Mouse (Mus musculus): Measurements from ENCODE around the gene D430041D05Rik. TPM values are rescaled to one million over a fixed set of nuclear protein-coding genes. Genes with fewer than 3 reads are reported as not detected.

The D430041D05Rik gene
- total and polyA plus RNA-seq, 2 experiments from 2014 or later = 7.6 to 45.8 TPM

DNA sequence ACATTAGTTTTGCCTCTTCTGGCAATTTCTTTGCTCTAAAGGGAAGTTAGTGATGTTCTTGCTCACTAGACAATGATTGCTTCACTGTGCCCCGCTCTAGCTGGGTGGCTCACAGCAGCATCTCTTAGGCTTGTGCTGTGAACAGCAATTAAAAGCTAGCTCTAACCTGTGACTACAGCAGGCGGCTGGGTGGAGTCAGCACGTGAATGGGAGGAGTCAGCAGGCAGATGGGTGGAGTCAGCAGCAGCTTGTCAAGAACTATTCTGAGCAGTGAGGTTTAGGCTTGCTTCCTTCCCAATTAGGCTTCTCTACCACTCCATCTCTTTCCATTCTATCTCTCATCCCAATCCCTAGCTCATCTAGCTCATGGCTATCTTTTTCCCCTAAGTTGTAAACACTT lies 213.5 kb downstream of the D430041D05Rik start:
- ATAC-seq = no peak
- no peaks in the 10 kb centered on the region for H3K9me3 ChIP-seq (ENCODE audit: low read length)
- WGBS = 47% methylated on average over 3 of the region's 3 CpGs

DNA sequence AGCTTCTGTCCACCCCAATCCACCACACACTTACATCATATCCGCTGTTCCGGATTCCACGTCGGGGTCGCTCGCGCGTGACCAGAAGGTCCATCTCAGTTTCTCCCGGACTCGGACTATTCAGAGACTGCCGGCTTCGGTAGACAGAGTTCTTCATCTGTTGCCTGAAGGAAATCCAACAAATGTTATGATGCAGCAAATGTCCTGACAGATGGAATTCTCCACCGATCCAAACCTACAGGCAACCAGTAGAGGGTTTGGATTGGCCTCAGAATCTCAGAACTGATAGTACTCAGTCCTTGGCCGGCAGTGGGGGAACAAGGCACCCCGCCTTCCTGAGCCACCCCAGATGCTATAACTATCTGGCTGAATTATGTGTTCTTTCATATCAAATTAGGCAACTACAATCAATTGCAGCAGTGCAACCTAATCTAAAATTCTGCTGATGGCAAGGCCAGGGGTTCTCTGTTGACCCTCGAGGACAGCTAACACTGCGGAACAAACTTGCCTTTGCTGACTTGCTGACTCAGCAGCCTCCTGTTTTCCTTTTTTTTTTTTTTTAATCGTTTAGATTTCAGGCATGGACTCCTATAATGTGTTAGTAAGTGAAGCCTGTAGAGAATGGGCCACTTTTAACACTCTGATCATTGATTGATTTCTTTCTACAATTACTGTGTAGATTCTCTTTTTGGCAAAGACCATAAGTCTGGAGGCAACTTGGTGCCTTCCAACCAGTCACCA lies 218.2 kb downstream of the D430041D05Rik start:
- ATAC-seq (no peak), DNase-seq (ENCODE audit: low spot score) (no peak)
- no peaks in the 10 kb centered on the region for H3K4me1 ChIP-seq (ENCODE audit: insufficient read depth, low read length)
- WGBS = 87% methylated on average over 18 of the region's 18 CpGs
- no peak for TF ChIP-seq CTCF (IDR thresholded peaks at IDR 0.05; ENCODE audit: low read depth)
- no peak overlapping the region for H3K4me2 ChIP-seq (ENCODE audit: low read depth, low read length)
- no peak overlapping the region for H3K27ac ChIP-seq
- H3K27me3 ChIP-seq (ENCODE audit: insufficient read depth, low read length) = no peaks in the 10 kb centered on the region
- H3K9me3 ChIP-seq (ENCODE audit: low read length) = no peaks in the 10 kb centered on the region
- H3K4me3 ChIP-seq (ENCODE audit: low read length) = no peak overlapping the region
- H3K9ac ChIP-seq (replicated peaks; ENCODE audit: low read length) = no peak overlapping the region
- H3K36me3 ChIP-seq (ENCODE audit: insufficient read depth, low read length) = 0 out of 2 replicates have a peak, but pooled peaks cover 3% of the 10 kb centered on the region

More for the DNA sequence above, 213.5 kb downstream of the D430041D05Rik start:
- DNase-seq (ENCODE audit: low spot score) = no peak
- TF ChIP-seq CTCF (IDR thresholded peaks at IDR 0.05; ENCODE audit: low read depth) = no peak
- Histone ChIP-seq H3K4me3 (ENCODE audit: low read length) (no peak overlapping the region), H3K4me2 (ENCODE audit: low read depth, low read length) (no peak overlapping the region), H3K4me1 (ENCODE audit: insufficient read depth, low read length) (no peaks in the 10 kb centered on the region), H3K9ac (replicated peaks; ENCODE audit: low read length) (no peak overlapping the region), H3K27ac (no peak overlapping the region), H3K27me3 (ENCODE audit: insufficient read depth, low read length) (no peaks in the 10 kb centered on the region), H3K36me3 (ENCODE audit: insufficient read depth, low read length) (no peaks in the 10 kb centered on the region)

DNA sequence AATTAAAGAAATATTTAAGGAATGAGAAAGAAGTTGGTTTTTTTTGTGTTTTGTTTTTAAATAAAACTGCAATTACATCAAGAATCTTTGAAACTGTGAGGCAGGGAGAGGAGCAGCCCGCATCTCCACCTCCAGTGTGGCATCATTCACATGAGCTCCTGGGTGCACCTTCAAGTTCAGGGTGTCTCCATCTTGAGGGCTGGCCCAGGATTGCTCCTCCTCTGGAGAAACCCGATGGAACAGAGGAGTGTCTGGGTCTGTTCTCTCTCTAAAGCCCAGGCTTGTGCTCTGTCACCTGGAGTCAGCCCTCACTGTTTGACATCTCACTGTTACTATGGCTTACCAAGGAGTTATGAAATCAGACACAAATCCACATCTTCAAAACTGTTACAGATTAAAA lies 219.1 kb downstream of the D430041D05Rik start:
- H3K4me1 ChIP-seq (ENCODE audit: insufficient read depth, low read length) = no peaks in the 10 kb centered on the region
- 0 out of 2 replicates have a peak, but pooled peaks cover 3% of the 10 kb centered on the region for H3K36me3 ChIP-seq (ENCODE audit: insufficient read depth, low read length)
- DNase-seq (ENCODE audit: low spot score) (no peak), ATAC-seq (no peak)
- no peak overlapping the region for H3K4me3 ChIP-seq (ENCODE audit: low read length)
- WGBS = 74% methylated on average over 2 of the region's 2 CpGs
- H3K4me2 ChIP-seq (ENCODE audit: low read depth, low read length) = no peak overlapping the region
- no peak overlapping the region for H3K9ac ChIP-seq (replicated peaks; ENCODE audit: low read length)
- TF ChIP-seq CTCF (IDR thresholded peaks at IDR 0.05; ENCODE audit: low read depth) = no peak
- no peak overlapping the region for H3K27ac ChIP-seq
- H3K27me3 ChIP-seq (ENCODE audit: insufficient read depth, low read length) = no peaks in the 10 kb centered on the region
- H3K9me3 ChIP-seq (ENCODE audit: low read length) = no peaks in the 10 kb centered on the region

DNA sequence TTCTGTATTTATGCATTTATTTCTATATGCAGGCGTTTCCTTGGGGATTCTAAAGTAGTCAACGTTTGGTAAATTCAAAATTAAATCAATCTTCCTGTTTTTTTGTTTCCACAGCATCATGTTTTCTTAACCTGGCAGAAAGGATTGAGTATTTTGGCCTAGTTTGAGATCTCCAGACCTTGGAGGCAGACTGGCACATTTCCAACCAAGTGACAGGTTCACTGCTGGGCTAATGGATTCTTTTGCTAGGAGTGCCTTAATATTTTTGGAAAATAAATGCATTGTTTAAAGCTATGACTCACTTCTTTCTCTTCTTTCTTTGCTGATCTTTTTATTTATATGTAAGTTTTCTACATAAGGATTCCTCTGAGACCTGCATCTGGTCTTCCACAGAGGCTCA lies 222.0 kb downstream of the D430041D05Rik start:
- DNase-seq (ENCODE audit: low spot score) (peak; percentile 39), ATAC-seq (no peak)
- H3K27me3 ChIP-seq (ENCODE audit: insufficient read depth, low read length) = no peaks in the 10 kb centered on the region
- peaks cover 7% of the 10 kb centered on the region; the same call in 1 of the 2 replicates for H3K36me3 ChIP-seq (ENCODE audit: insufficient read depth, low read length)
- H3K9ac ChIP-seq (replicated peaks; ENCODE audit: low read length) = no peak overlapping the region
- no peak overlapping the region for H3K27ac ChIP-seq
- WGBS = 74% methylated on average over 2 of the region's 2 CpGs
- no peaks in the 10 kb centered on the region for H3K4me1 ChIP-seq (ENCODE audit: insufficient read depth, low read length)
- no peak overlapping the region for H3K4me2 ChIP-seq (ENCODE audit: low read depth, low read length)
- no peaks in the 10 kb centered on the region for H3K9me3 ChIP-seq (ENCODE audit: low read length)
- H3K4me3 ChIP-seq (ENCODE audit: low read length) = no peak overlapping the region
- no peak for TF ChIP-seq CTCF (IDR thresholded peaks at IDR 0.05; ENCODE audit: low read depth)

DNA sequence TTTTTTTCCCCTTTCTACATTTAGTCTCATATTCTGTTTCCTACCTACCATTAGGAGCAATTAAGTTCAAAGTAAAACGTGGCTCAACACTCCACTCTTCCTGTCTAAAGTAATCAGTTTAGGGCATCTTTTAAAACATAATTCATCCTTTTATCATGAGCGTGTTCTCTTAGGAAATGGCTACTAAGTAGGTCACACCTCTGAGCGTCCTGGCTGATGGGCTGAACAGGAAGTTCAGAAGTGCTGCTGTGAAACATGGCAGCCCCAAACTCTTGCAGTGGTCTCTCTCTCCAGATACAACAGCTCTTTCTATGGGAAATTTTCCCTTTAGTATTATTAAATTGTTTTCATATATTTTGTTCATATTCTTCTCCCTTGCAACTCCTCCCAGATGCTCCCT lies 223.7 kb downstream of the D430041D05Rik start:
- no peak for ATAC-seq
- 78% methylated on average over 3 of the region's 3 CpGs for WGBS
- H3K4me1 ChIP-seq (ENCODE audit: insufficient read depth, low read length) = no peaks in the 10 kb centered on the region

DNA sequence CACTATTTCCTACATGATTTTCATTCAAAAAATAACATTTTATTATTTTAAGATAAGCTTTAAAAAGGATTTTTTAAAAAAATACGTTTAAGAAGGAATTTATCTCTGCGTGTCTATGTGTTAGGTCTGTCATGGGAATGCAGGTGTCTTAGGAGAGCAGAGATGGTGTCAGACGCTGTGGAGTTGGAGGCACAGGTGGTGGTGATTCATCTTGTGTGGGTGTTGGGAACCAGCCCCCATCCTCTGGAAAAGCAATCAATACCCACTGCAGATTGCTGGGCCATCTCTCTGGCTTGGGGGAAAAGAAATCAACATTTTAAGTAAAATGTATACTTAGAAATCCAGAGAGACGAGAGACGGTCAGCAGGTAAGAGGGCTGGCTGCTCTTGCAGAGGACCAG lies 225.2 kb downstream of the D430041D05Rik start:
- DNase-seq (ENCODE audit: low spot score) (no peak), ATAC-seq (no peak)
- Histone ChIP-seq H3K4me3 (ENCODE audit: low read length) (no peak overlapping the region), H3K4me2 (ENCODE audit: low read depth, low read length) (no peak overlapping the region), H3K4me1 (ENCODE audit: insufficient read depth, low read length) (no peaks in the 10 kb centered on the region), H3K27ac (no peak overlapping the region), H3K9ac (replicated peaks; ENCODE audit: low read length) (no peak overlapping the region), H3K27me3 (ENCODE audit: insufficient read depth, low read length) (no peaks in the 10 kb centered on the region), H3K36me3 (ENCODE audit: insufficient read depth, low read length) (peaks cover 4% of the 10 kb centered on the region; the same call in 1 of the 2 replicates), H3K9me3 (ENCODE audit: low read length) (no peaks in the 10 kb centered on the region)
- WGBS = 91% methylated on average over 5 of the region's 5 CpGs
- TF ChIP-seq CTCF (IDR thresholded peaks at IDR 0.05; ENCODE audit: low read depth) = no peak

More for the DNA sequence above, 223.7 kb downstream of the D430041D05Rik start:
- TF ChIP-seq CTCF (IDR thresholded peaks at IDR 0.05; ENCODE audit: low read depth) = no peak
- H3K27me3 ChIP-seq (ENCODE audit: insufficient read depth, low read length) = no peaks in the 10 kb centered on the region
- H3K27ac ChIP-seq = no peak overlapping the region
- no peak overlapping the region for H3K9ac ChIP-seq (replicated peaks; ENCODE audit: low read length)
- H3K36me3 ChIP-seq (ENCODE audit: insufficient read depth, low read length) = peaks cover 7% of the 10 kb centered on the region; the same call in 1 of the 2 replicates
- no peak for DNase-seq (ENCODE audit: low spot score)
- H3K4me3 ChIP-seq (ENCODE audit: low read length) = no peak overlapping the region
- H3K4me2 ChIP-seq (ENCODE audit: low read depth, low read length) = no peak overlapping the region
- no peaks in the 10 kb centered on the region for H3K9me3 ChIP-seq (ENCODE audit: low read length)

DNA sequence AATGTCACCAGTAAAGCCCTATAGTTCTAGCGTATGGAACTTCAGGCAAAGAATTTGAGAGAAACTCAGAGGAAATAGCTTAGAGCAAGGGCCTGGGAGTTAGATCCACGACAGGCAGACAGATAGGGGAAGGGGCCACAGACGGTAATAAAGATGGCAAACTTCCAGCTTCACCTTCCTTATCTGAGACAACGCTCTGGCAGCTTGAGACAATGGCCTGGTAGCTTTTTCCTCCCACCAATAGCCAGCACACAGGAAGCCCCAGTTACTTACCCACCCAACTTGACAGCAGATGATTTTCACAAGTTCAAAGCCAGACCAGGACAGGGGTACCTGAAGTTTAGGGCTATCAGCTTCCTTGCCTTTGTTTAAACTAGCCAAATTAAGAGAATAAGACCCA lies 226.5 kb downstream of the D430041D05Rik start:
- DNase-seq (ENCODE audit: low spot score) (no peak), ATAC-seq (no peak)
- Histone ChIP-seq H3K4me2 (ENCODE audit: low read depth, low read length) (no peak overlapping the region), H3K36me3 (ENCODE audit: insufficient read depth, low read length) (peaks cover 4% of the 10 kb centered on the region; the same call in 1 of the 2 replicates), H3K4me3 (ENCODE audit: low read length) (no peak overlapping the region), H3K27me3 (ENCODE audit: insufficient read depth, low read length) (no peaks in the 10 kb centered on the region), H3K27ac (no peak overlapping the region), H3K4me1 (ENCODE audit: insufficient read depth, low read length) (no peaks in the 10 kb centered on the region), H3K9ac (replicated peaks; ENCODE audit: low read length) (no peak overlapping the region), H3K9me3 (ENCODE audit: low read length) (no peaks in the 10 kb centered on the region)
- 70% methylated on average over 4 of the region's 4 CpGs for WGBS
- no peak for TF ChIP-seq CTCF (IDR thresholded peaks at IDR 0.05; ENCODE audit: low read depth)

Data from hindbrain, postnatal 0 days (tissue).